Mouse (Mus musculus): ENCODE data around the gene Ftsj3.

DNA sequence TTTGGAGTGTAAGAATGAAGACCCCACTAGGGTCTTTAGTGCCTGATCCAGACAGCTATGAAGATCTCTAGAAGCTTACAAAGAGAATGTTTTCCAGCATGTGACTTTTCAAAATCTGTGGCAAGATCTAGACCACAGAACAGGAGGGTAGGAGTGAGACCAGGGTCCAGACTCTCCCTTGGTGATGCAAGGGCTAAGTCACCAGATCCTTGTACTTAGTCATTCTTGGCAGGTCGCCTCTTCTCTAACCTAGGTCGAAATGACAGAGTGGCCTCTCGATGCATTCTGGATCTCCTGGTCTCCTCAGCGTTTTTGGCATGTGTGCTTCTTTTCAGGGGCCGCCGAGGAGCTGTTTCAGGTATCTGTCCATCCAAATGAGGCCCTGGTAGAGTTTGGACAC lies 26.6 kb upstream of the Ftsj3 start:
- TF ChIP-seq CTCF (IDR thresholded peaks at IDR 0.05; ENCODE audit: control insufficient read depth, insufficient read depth, insufficient read length) (no peak), MYOD1 (IDR thresholded peaks at IDR 0.05; ENCODE audit: control insufficient read depth, insufficient read length, low read depth) (no peak), MAX (IDR thresholded peaks at IDR 0.05) (no peak), MYOG (IDR thresholded peaks at IDR 0.05; ENCODE audit: control insufficient read depth, extremely low read depth, insufficient read length) (no peak)

Measured in C2C12 (cell line).